Mouse (Mus musculus) small intestine, adult 2 months (tissue): ENCODE data around the gene Stx8. TPM values are rescaled to one million over a fixed set of nuclear protein-coding genes. Genes with fewer than 3 reads are reported as not detected.

Source experiments
- H3K27ac ChIP-seq: fragments of 200-500 bp; 2 replicates; pipeline ENCODE4 v1.5.1; 2012; ENCODE audit warnings: low read depth, low read length, control low read depth, inconsistent platforms; ENCODE audit not compliant: insufficient read depth
- H3K27me3 ChIP-seq: fragments of 200-500 bp; 2 replicates; pipeline ENCODE4 v1.6.1; 2012; ENCODE audit warnings: mild to moderate bottlenecking, moderate library complexity, low read length, inconsistent platforms; ENCODE audit not compliant: control insufficient read depth, insufficient read depth
- H3K36me3 ChIP-seq: fragments of 200-500 bp; 2 replicates; pipeline ENCODE4 v1.6.1; 2012; ENCODE audit warnings: mild to moderate bottlenecking, low read length, control low read depth, inconsistent platforms; ENCODE audit not compliant: control insufficient read depth, insufficient read depth
- H3K4me1 ChIP-seq: fragments of 200-500 bp; 2 replicates; pipeline ENCODE4 v1.6.1; 2012; ENCODE audit warnings: low read length, inconsistent platforms, mixed read lengths; ENCODE audit not compliant: control insufficient read depth, insufficient read depth, insufficient read length
- H3K4me3 ChIP-seq: fragments of 200-500 bp; 2 replicates; pipeline ENCODE4 v1.5.1; 2012; ENCODE audit warnings: low read depth, mild to moderate bottlenecking, control low read depth, inconsistent platforms, low read length, moderate library complexity
- CTCF ChIP-seq: fragments of 200-500 bp; IDR thresholded peaks from 2 replicates; pipeline ENCODE4 v1.5.1; 2012; ENCODE audit warnings: low read depth, mild to moderate bottlenecking, control low read depth, inconsistent platforms, low read length, moderate library complexity, mixed read lengths; ENCODE audit not compliant: insufficient replicate concordance, insufficient read length; ENCODE audit errors: extremely low read depth
- POLR2A ChIP-seq: fragments of 200-500 bp; IDR thresholded peaks from 2 replicates; pipeline ENCODE4 v1.6.1; 2012; ENCODE audit warnings: low read depth, mild to moderate bottlenecking, control low read depth, inconsistent platforms, low read length, moderate library complexity
- WGBS: fragments of 180-500 bp; shearing (Covaris S2); methylation state at CpG from one replicate; pipeline ENCODE4 v1.1.7; 2018; 5-methylcytosine and 5-hydroxymethylcytosine counted together
- polyA plus RNA-seq: library from polyadenylated mRNA; depleted of rRNA; stranded (reverse); fragments of >200 nt; gene quantifications from 2 replicates; pipeline ENCODE4 v1.2.3, GENCODE M21; 2012

Gene Stx8
- polyA plus RNA-seq, 1 experiment = 2.4 TPM

DNA sequence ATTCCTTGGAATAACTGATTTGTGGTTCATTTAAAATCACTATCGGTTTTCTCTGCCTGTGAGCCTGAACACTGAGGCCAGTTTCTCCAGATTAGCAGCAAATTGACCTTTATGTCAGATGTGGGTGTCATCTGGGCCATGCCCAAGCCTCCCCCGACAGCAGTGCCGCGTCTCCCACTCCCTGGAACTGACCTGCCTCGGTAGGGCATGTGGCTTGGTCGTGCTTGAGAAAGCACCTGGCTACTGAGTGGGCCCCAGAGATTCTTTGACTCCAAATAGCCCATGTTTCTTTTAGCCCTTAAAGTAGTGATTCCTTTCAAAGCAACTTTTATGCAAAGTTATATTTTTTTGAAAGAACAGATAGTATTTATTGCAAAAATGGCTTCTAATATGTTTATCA lies 155.3 kb downstream of the Stx8 start:
- 82% methylated on average over 6 of the region's 6 CpGs for WGBS
- Histone ChIP-seq H3K27ac (no peak overlapping the region), H3K27me3 (no peaks in the 10 kb centered on the region), H3K36me3 (no peaks in the 10 kb centered on the region), H3K4me3 (no peak overlapping the region), H3K4me1 (no peaks in the 10 kb centered on the region)
- no peak for TF ChIP-seq CTCF
- TF ChIP-seq POLR2A = no peak

DNA sequence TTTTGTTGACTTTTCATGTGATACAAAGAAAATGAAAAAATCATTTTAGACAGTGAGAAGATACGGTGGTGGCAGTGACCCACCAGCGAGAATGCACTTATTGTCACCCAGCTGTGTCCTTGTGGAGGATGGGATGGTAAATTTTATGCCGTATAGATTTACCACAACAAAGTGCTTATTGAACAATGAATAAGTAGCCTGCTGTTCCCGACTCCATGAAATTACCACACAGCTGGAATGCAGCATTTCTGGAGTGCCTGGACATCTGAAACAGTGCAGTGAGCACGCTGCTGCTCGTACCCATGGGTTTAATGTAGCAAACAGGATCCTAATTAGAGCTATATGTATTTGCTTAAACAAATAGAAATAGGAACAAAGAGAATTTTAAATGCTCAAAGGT lies 155.7 kb downstream of the Stx8 start:
- H3K4me1 ChIP-seq = no peaks in the 10 kb centered on the region
- H3K36me3 ChIP-seq = no peaks in the 10 kb centered on the region
- WGBS = 84% methylated on average over 6 of the region's 6 CpGs
- TF ChIP-seq POLR2A (no peak), CTCF (no peak)
- no peak overlapping the region for H3K4me3 ChIP-seq
- H3K27ac ChIP-seq = no peak overlapping the region
- H3K27me3 ChIP-seq = no peaks in the 10 kb centered on the region

DNA sequence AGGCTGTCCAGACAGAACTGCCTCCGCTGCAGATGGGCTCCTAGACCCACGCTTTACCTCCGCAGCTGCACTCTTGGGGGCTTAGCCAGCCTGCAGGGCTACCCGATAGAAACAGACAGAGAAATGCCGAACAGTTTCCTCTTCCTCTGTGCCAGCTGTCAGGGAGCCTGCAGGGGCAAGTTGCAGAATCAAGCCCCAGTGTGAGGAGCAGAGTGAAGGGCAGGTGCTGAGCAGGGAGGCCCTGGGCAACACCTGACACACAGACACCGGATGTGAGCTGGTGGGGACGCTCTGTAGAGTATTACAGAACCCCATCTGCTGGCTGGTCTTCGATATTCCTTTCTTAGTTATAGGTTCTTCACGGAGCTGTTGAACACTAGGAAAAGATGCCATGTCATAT lies 160.1 kb downstream of the Stx8 start:
- Histone ChIP-seq H3K27ac (no peak overlapping the region), H3K4me1 (no peaks in the 10 kb centered on the region), H3K36me3 (no peaks in the 10 kb centered on the region), H3K4me3 (no peak overlapping the region), H3K27me3 (no peaks in the 10 kb centered on the region)
- no peak for TF ChIP-seq CTCF
- no peak for TF ChIP-seq POLR2A
- 89% methylated on average over 9 of the region's 9 CpGs for WGBS

DNA sequence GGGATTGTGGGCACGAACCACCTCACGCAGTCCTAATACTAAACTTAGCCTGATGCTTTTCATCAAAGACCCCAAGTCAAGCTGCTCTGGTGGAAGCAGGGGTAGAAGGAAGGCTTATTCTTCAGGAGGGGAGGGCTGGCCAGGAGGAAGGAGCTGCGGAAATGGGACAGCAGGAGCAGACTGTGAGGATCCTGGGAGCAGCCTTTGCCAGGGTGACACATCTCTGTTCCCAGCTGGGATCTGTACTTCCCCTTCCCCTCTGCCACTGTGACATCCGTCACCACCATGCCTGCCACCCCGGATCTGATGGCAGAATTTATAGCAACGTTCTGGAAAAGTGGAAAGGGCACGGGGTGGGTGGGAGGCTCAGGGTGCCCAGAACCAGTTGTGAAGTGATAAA lies 168.5 kb downstream of the Stx8 start:
- Histone ChIP-seq H3K36me3 (no peaks in the 10 kb centered on the region), H3K4me3 (no peak overlapping the region), H3K27me3 (no peaks in the 10 kb centered on the region), H3K27ac (no peak overlapping the region), H3K4me1 (no peaks in the 10 kb centered on the region)
- no peak for TF ChIP-seq POLR2A
- TF ChIP-seq CTCF = no peak
- 84% methylated on average over 7 of the region's 7 CpGs for WGBS

DNA sequence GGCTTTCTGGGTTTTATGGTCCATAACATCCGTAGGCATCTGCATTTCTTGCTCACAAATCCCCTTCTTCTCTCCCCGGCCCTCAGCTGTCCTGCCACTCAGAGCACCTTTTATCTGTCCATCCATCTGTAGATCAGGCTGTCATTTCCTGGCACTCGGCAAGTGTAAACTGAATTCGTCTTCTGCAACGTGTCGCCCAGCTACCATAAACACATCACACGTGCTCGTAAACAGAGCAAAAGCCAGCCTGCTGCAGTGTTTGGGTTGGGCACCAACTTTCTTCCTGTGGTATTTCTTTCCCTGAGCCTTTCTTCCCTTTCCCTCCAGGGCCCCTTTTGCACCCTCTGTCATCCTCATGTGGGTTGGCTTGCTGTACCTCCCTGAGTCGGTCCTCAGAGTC lies 169.4 kb downstream of the Stx8 start:
- H3K36me3 ChIP-seq = no peaks in the 10 kb centered on the region
- H3K4me3 ChIP-seq = no peak overlapping the region
- H3K4me1 ChIP-seq = no peaks in the 10 kb centered on the region
- 41% methylated on average over 9 of the region's 9 CpGs for WGBS
- TF ChIP-seq CTCF (no peak), POLR2A (no peak)
- H3K27me3 ChIP-seq = no peaks in the 10 kb centered on the region
- no peak overlapping the region for H3K27ac ChIP-seq

DNA sequence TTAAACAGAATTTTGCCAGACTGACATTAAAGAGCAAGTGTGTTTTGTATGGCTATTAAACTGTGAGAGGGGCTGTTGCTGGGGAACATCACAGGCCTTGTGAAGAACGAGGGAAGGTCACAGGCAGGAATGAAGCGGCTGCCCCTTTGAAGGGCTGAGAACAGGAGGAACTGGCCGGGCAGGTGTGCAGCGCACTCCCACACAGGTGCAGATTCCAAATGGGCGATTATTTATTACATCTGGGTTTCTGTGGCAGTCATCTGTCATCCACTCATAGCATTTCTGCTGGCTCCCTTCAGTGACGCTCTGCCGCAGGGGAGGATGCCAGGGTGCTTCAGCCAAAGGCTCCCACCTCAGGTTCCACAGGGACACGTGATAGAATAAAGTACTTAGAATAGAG lies 170.7 kb downstream of the Stx8 start:
- Histone ChIP-seq H3K4me3 (no peak overlapping the region), H3K27me3 (no peaks in the 10 kb centered on the region), H3K4me1 (no peaks in the 10 kb centered on the region), H3K36me3 (no peaks in the 10 kb centered on the region), H3K27ac (no peak overlapping the region)
- WGBS = 30% methylated on average over 8 of the region's 8 CpGs
- TF ChIP-seq CTCF (no peak), POLR2A (no peak)

DNA sequence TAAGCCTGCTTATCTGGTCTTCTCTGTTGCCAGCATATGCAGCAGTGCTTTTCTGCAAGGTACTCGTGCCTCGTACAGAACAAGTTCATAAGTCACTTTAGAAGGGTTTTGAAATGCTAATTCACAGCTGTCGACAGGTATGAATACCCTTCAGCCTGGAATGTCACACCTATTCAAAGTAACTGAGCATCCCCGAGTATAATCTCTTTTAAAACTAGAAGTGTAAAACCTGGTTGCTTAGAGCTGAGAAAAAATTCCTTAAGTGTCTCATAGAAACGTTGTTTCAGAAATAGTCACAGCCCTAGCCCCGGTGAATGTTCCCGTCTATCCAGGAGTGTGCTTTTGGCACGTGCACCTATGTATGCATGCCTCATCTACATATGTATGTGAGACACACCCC lies 176.3 kb downstream of the Stx8 start:
- Histone ChIP-seq H3K4me1 (no peaks in the 10 kb centered on the region), H3K27me3 (no peaks in the 10 kb centered on the region), H3K36me3 (no peaks in the 10 kb centered on the region), H3K27ac (no peak overlapping the region), H3K4me3 (no peak overlapping the region)
- TF ChIP-seq POLR2A (no peak), CTCF (no peak)
- whole genome bisulfite sequencing = 77% methylated on average over 8 of the region's 8 CpGs

DNA sequence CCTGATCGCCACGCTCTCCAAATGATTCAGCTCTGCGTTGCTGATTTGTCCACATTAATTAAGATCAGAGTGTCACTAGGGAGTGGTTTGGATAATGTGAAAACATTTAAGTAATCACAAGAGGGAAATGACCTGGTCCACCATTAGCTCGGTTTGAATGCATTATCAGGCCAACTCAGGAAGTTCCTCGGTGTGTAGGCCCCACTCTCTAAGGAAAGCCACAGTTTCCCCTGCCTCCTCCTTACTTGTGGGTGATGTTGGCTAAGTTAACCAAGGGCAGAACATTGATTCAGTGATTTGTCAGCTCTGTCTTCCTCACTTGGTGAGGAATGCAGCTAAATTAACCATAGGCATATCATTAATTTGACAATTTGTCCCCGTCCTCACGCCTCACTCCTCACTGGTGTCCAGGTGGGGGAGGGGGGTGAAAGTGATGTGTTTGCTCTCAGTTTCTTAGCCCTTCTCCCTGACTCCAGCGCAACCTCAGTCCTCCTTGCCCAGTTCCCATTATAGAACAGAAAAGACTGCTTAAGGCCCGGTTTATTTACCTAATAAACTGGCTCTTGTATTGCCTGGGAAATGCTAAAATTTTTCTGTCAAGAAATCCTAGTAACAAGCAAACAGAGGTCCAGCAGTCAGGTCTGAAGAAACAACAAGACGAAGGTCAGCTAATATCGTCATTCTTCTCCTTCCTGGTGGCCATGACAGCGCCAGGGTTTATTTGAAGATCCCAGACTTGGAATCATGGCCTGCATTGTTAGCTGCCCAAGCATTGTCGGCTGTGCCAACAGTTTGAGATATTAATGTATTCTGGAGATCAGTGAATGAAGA lies 178.5 kb downstream of the Stx8 start:
- Histone ChIP-seq H3K4me3 (no peak overlapping the region), H3K4me1 (no peaks in the 10 kb centered on the region), H3K36me3 (no peaks in the 10 kb centered on the region), H3K27me3 (no peaks in the 10 kb centered on the region), H3K27ac (no peak overlapping the region)
- TF ChIP-seq CTCF (no peak), POLR2A (no peak)
- 72% methylated on average over 13 of the region's 13 CpGs for WGBS
